8 mouse cellular contexts compared by ENCODE assay signal in genomic region chr6:112696056-112696950, GRCm38 (mm10). TPM values are rescaled to one million over a fixed set of nuclear protein-coding genes. Genes with fewer than 3 reads are reported as not detected.
DNase-seq lines count a peak whose midpoint lies in the region; ATAC-seq and TF ChIP-seq lines count a peak whose summit lies in the region.

TSS of gene Rad18 (minus strand) at chr6:112696686.

- peak; percentile 94 for DNase-seq in CD4-positive helper T cell, adult 2 months (ENCODE audit: low read depth, low spot score)
- DNase-seq in brain, embryonic 14.5 days (ENCODE audit: low read depth) = peak; percentile 95
- peak; percentile 93 for DNase-seq in kidney, postnatal 0 days (ENCODE audit: low spot score)
- peak; percentile 77 to 82 (median 80) for DNase-seq in liver, embryonic 14.5 days (ENCODE audit: low read depth in 3 of 3, low spot score in 3 of 3)
- peak; percentile 92 for DNase-seq in neural tube, embryonic 11.5 days (ENCODE audit: low spot score)
- DNase-seq in stomach, postnatal 0 days (ENCODE audit: low spot score) = peak; percentile 88

- 0 out of 2 replicates have a peak, but pooled peaks have one; percentile 19 for TF ChIP-seq POLR2A in brain, embryonic 14.5 days (IDR thresholded peaks at IDR 0.05; ENCODE audit: borderline replicate concordance, extremely low read depth, insufficient read depth, insufficient read length, poor library complexity, severe bottlenecking)

- H3K9me3 ChIP-seq in erythroblast, embryonic 14.5 days (ENCODE audit: control insufficient read depth, low read length) = no peaks in the 10 kb centered on the region
- no peaks in the 10 kb centered on the region for H3K9me3 ChIP-seq in heart, embryonic 12.5 days (replicated peaks)
- H3K9me3 ChIP-seq in kidney, postnatal 0 days (replicated peaks; ENCODE audit: low read length) = no peaks in the 10 kb centered on the region
- no peaks in the 10 kb centered on the region for H3K9me3 ChIP-seq in liver, embryonic 14.5 days (ENCODE audit: control insufficient read depth, low read length)
- no peaks in the 10 kb centered on the region for H3K9me3 ChIP-seq in neural tube, embryonic 11.5 days (ENCODE audit: control insufficient read depth, low read length)
- H3K9me3 ChIP-seq in stomach, postnatal 0 days (ENCODE audit: control insufficient read depth, low read length) = no peaks in the 10 kb centered on the region

- WGBS in heart, embryonic 12.5 days = under 1% methylated on average over 72 of the region's 77 CpGs
- under 1% methylated on average over 77 of the region's 77 CpGs for WGBS in kidney, postnatal 0 days
- WGBS in liver, embryonic 14.5 days (ENCODE audit: insufficient replicate concordance) = under 1% methylated on average over 77 of the region's 77 CpGs
- WGBS in neural tube, embryonic 11.5 days = under 1% methylated on average over 77 of the region's 77 CpGs
- WGBS in stomach, postnatal 0 days = under 1% methylated on average over 77 of the region's 77 CpGs

- no peak for TF ChIP-seq EP300 in liver, embryonic 14.5 days (IDR thresholded peaks at IDR 0.05; ENCODE audit: low read depth)
- no peak for TF ChIP-seq EP300 in stomach, postnatal 0 days (optimal IDR thresholded peaks at IDR 0.05)

- no peak for TF ChIP-seq CTCF in brain, embryonic 14.5 days (IDR thresholded peaks at IDR 0.05; ENCODE audit: borderline replicate concordance, extremely low read depth, insufficient read depth, insufficient read length)
- no peak for TF ChIP-seq CTCF in kidney, postnatal 0 days (IDR thresholded peaks at IDR 0.05; ENCODE audit: low read depth)
- 0 out of 2 replicates have a peak, but pooled peaks have one; percentile 11 for TF ChIP-seq CTCF in liver, embryonic 14.5 days (IDR thresholded peaks at IDR 0.05; ENCODE audit: low read depth)
- TF ChIP-seq CTCF in stomach, postnatal 0 days (IDR thresholded peaks at IDR 0.05; ENCODE audit: low read depth) = no peak

- H3K4me1 ChIP-seq in erythroblast, embryonic 14.5 days (ENCODE audit: control insufficient read depth) = peaks cover 23% of the 10 kb centered on the region
- peaks cover 6% of the 10 kb centered on the region; the same call in 1 of the 2 replicates for H3K4me1 ChIP-seq in heart, embryonic 12.5 days (replicated peaks)
- peaks cover 5% of the 10 kb centered on the region; the same call in 1 of the 2 replicates for H3K4me1 ChIP-seq in kidney, postnatal 0 days (replicated peaks; ENCODE audit: insufficient read depth, low read length)
- H3K4me1 ChIP-seq in liver, embryonic 14.5 days (replicated peaks; ENCODE audit: control insufficient read depth in 2 of 2, insufficient read depth in 2 of 2, low read length in 1 of 2) = peaks cover 4 to 9% of the 10 kb centered on the region in 2 experiments
- no peaks in the 10 kb centered on the region for H3K4me1 ChIP-seq in neural tube, embryonic 11.5 days (ENCODE audit: control insufficient read depth, insufficient read depth, low read length)
- no peaks in the 10 kb centered on the region for H3K4me1 ChIP-seq in stomach, postnatal 0 days (replicated peaks; ENCODE audit: control insufficient read depth, insufficient read depth)

- H3K36me3 ChIP-seq in erythroblast, embryonic 14.5 days (ENCODE audit: control insufficient read depth) = peaks cover 34% of the 10 kb centered on the region
- H3K36me3 ChIP-seq in heart, embryonic 12.5 days = peaks cover 5% of the 10 kb centered on the region
- H3K36me3 ChIP-seq in kidney, postnatal 0 days (ENCODE audit: insufficient read depth, low read length) = no peaks in the 10 kb centered on the region
- peaks cover 5% of the 10 kb centered on the region for H3K36me3 ChIP-seq in liver, embryonic 14.5 days (replicated peaks; ENCODE audit: control insufficient read depth, insufficient read depth, low read depth)
- H3K36me3 ChIP-seq in neural tube, embryonic 11.5 days (ENCODE audit: control insufficient read depth, insufficient read depth, low read length) = no peaks in the 10 kb centered on the region
- H3K36me3 ChIP-seq in stomach, postnatal 0 days (ENCODE audit: control insufficient read depth, insufficient read depth, low read length) = no peaks in the 10 kb centered on the region

- peak; percentile 95 for ATAC-seq in heart, embryonic 12.5 days (ENCODE audit: insufficient number of reproducible peaks, low FRiP score)
- ATAC-seq in kidney, postnatal 0 days (replicated peaks; ENCODE audit: low FRiP score, low read depth) = peak; percentile 93
- peak; percentile 97 for ATAC-seq in liver, embryonic 14.5 days (ENCODE audit: insufficient read depth)
- ATAC-seq in neural tube, embryonic 11.5 days (ENCODE audit: insufficient read depth, low FRiP score, low TSS enrichment) = peak; percentile 92
- ATAC-seq in stomach, postnatal 0 days (ENCODE audit: low FRiP score, low TSS enrichment) = peak; percentile 92

- peak within 1 kb of the TSS; percentile 50; the same call in 1 of the 2 replicates for H3K27ac ChIP-seq in heart, embryonic 12.5 days (ENCODE audit: poor library complexity, severe bottlenecking)
- H3K27ac ChIP-seq in kidney, postnatal 0 days = peak within 1 kb of the TSS; percentile 70; the same call in 1 of the 2 replicates
- peak within 1 kb of the TSS; percentile 85 for H3K27ac ChIP-seq in liver, embryonic 14.5 days
- H3K27ac ChIP-seq in neural tube, embryonic 11.5 days (ENCODE audit: low read depth, low read length) = no peak within 1 kb of the TSS
- H3K27ac ChIP-seq in stomach, postnatal 0 days (replicated peaks) = peak within 1 kb of the TSS; percentile 59

- H3K4me3 ChIP-seq in erythroblast, embryonic 14.5 days (replicated peaks) = peak within 1 kb of the TSS; percentile 72
- H3K4me3 ChIP-seq in heart, embryonic 12.5 days = peak within 1 kb of the TSS; percentile 97
- peak within 1 kb of the TSS; percentile 75 for H3K4me3 ChIP-seq in kidney, postnatal 0 days (replicated peaks; ENCODE audit: low read depth, low read length)
- H3K4me3 ChIP-seq in liver, embryonic 14.5 days (ENCODE audit: insufficient read depth in 1 of 2, low read depth in 2 of 2, low read length in 2 of 2) = peak within 1 kb of the TSS; percentile 91 to 93
- H3K4me3 ChIP-seq in neural tube, embryonic 11.5 days (ENCODE audit: low read depth, low read length) = peak within 1 kb of the TSS; percentile 77
- H3K4me3 ChIP-seq in stomach, postnatal 0 days (ENCODE audit: low read depth, low read length) = peak within 1 kb of the TSS; percentile 73

- peaks cover 5% of the 10 kb centered on the region for H3K27me3 ChIP-seq in erythroblast, embryonic 14.5 days (ENCODE audit: control insufficient read depth)
- peaks cover 9% of the 10 kb centered on the region for H3K27me3 ChIP-seq in heart, embryonic 12.5 days (replicated peaks)
- no peaks in the 10 kb centered on the region for H3K27me3 ChIP-seq in kidney, postnatal 0 days (ENCODE audit: insufficient read depth, low read length)
- H3K27me3 ChIP-seq in liver, embryonic 14.5 days (ENCODE audit: control insufficient read depth, insufficient read depth, low read length) = no peaks in the 10 kb centered on the region
- no peaks in the 10 kb centered on the region for H3K27me3 ChIP-seq in neural tube, embryonic 11.5 days (ENCODE audit: control insufficient read depth, insufficient read depth, low read length)
- H3K27me3 ChIP-seq in stomach, postnatal 0 days (ENCODE audit: control insufficient read depth, insufficient read depth, low read length) = no peaks in the 10 kb centered on the region

- H3K4me2 ChIP-seq in heart, embryonic 12.5 days = peak within 1 kb of the TSS; percentile 84
- peak within 1 kb of the TSS; percentile 86 for H3K4me2 ChIP-seq in kidney, postnatal 0 days (ENCODE audit: low read length)
- H3K4me2 ChIP-seq in liver, embryonic 14.5 days (ENCODE audit: low read depth) = peak within 1 kb of the TSS; percentile 78
- H3K4me2 ChIP-seq in neural tube, embryonic 11.5 days (ENCODE audit: low read depth) = peak within 1 kb of the TSS; percentile 51
- peak within 1 kb of the TSS; percentile 74 for H3K4me2 ChIP-seq in stomach, postnatal 0 days (replicated peaks; ENCODE audit: low read depth)

- peak within 1 kb of the TSS; percentile 89 for H3K9ac ChIP-seq in heart, embryonic 12.5 days
- H3K9ac ChIP-seq in kidney, postnatal 0 days (ENCODE audit: low read depth, low read length) = peak within 1 kb of the TSS; percentile 79
- H3K9ac ChIP-seq in liver, embryonic 14.5 days (replicated peaks) = peak within 1 kb of the TSS; percentile 91
- H3K9ac ChIP-seq in neural tube, embryonic 11.5 days (ENCODE audit: low read length) = peak within 1 kb of the TSS; percentile 76
- H3K9ac ChIP-seq in stomach, postnatal 0 days (ENCODE audit: low read length) = peak within 1 kb of the TSS; percentile 72

RNA-seq across cellular contexts. Expression of gene Rad18, which starts in this region (rescaled TPM):
- polyA plus RNA-seq in brain, embryonic 14.5 days (2012; rRNA removed) = 5.1 and 5.6 TPM in 2 replicates
- polyA plus RNA-seq in erythroblast, embryonic 14.5 days (2012) = 0.29 and 0.56 TPM in 2 replicates
- 28.8 and 30.7 TPM in 2 replicates for polyA plus RNA-seq in heart, embryonic 12.5 days (2016; fragmentation: Nextera tagmentation; extraction: Ambion mirVana)
- polyA plus RNA-seq in kidney, postnatal 0 days (2015; fragmentation: Nextera tagmentation; extraction: Ambion mirVana) = 24.1 and 29.1 TPM in 2 replicates
- 7.2 and 8.3 TPM in 2 replicates for polyA plus RNA-seq in liver, embryonic 14.5 days (2012; rRNA removed)
- 22.4 and 26.0 TPM in 2 replicates for polyA plus RNA-seq in liver, embryonic 14.5 days (2014; fragmentation: Nextera tagmentation; extraction: Ambion mirVana)
- polyA plus RNA-seq in neural tube, embryonic 11.5 days (2014; fragmentation: Nextera tagmentation; extraction: Ambion mirVana) = 33.2 and 38.1 TPM in 2 replicates
- polyA plus RNA-seq in stomach, postnatal 0 days (2015; fragmentation: Nextera tagmentation; extraction: Ambion mirVana) = 10.1 and 12.9 TPM in 2 replicates
